Mouse (Mus musculus): ENCODE results near the gene Acvr2a.

DNA sequence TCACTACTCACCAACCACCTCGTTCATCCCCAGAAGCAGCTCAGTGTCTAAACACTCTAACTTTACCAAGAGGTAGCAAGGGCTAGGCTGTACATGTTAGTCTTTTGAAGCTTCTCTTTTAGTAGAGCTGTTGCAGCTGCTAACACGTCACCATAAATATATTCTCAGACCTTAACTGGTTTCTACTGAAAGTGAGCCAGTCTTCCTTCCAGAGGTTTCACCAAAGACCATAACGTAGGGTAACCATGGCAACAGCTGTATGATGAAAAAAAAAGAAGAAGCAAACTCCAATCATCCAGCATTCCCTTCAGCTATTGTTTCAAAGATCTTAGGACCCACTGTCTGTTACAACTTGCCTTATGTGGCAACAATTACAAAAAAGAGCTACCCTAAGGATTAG, 25.0 kb upstream of the Acvr2a start:
- TF ChIP-seq POLR2A (IDR thresholded peaks at IDR 0.05; ENCODE audit: low read depth, low read length): no peak
- TF ChIP-seq CTCF (IDR thresholded peaks at IDR 0.05; ENCODE audit: extremely low read depth, insufficient read length, insufficient replicate concordance, low read depth, low read length): no peak
